12 mouse cellular contexts compared by ENCODE assay signal in the genomic region with DNA sequence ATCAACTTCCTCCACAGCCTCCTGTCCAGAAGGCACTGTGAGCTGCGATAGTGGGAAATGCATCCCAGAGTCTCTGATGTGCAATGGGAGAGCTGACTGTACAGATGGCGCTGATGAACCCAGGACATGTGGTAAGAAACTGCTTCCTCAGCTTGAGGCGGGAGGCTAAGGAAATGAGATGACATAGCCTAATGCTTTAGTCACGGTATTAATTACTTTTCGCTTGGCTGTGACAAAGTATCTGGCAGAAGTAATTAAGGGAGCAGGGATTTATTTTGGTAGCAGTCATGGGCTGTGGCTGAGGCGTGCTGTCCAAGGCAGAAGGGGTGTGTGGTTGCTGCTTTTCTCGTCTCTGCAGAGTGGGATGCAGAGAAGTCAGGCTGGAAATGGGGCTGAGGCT. TPM values are rescaled to one million over a fixed set of nuclear protein-coding genes. Genes with fewer than 3 reads are reported as not detected.
DNase-seq lines count a peak whose midpoint lies in the region; ATAC-seq and TF ChIP-seq lines count a peak whose summit lies in the region.
"Had no signal": no experiment of that assay in that cellular context is flagged by ENCODE, and none has a peak within 500 bp of the region (broad histone marks: within the 10 kb centered on the region; RNA-seq: fewer than 3 reads in every experiment).

No protein-coding gene starts in this region.

- no peaks in the 10 kb centered on the region for H3K36me3 ChIP-seq in lung, embryonic 14.5 days (ENCODE audit: insufficient read depth)
- H3K36me3 ChIP-seq: embryonic facial prominence, embryonic 15.5 days; liver, embryonic 12.5 days had no signal

- no peak overlapping the region for H3K4me3 ChIP-seq in lung, embryonic 14.5 days (ENCODE audit: low read depth, low read length)
- H3K4me3 ChIP-seq: embryonic facial prominence, embryonic 15.5 days; liver, embryonic 12.5 days had no signal

- no peak for TF ChIP-seq CTCF in lung, embryonic 14.5 days (IDR thresholded peaks at IDR 0.05; ENCODE audit: low read depth)

- H3K9ac ChIP-seq in lung, embryonic 14.5 days, result no peak overlapping the region
- H3K9ac ChIP-seq: embryonic facial prominence, embryonic 15.5 days; liver, embryonic 12.5 days had no signal

- DNase-seq in gastrocnemius, adult 18-20 months (ENCODE audit: low spot score), result peak; percentile 54
- DNase-seq in gastrocnemius, postnatal 10 days, result no peak
- DNase-seq in lung, embryonic 14.5 days, result peak; percentile 38
- DNase-seq in lung, adult 18-20 months, result no peak
- DNase-seq in embryo, embryonic 10.5 days (ENCODE audit: low spot score), result peak; percentile 38
- DNase-seq in retina, embryonic 14.5 days (ENCODE audit: low spot score), result peak; percentile 12
- DNase-seq in ovary, postnatal 36 days (ENCODE audit: low spot score), result no peak
- DNase-seq: layer of hippocampus, postnatal 36 days had no signal

- no peak for ATAC-seq in lung, embryonic 14.5 days (ENCODE audit: insufficient read depth)
- no peak for ATAC-seq in monocyte, adult 5-6 weeks (replicated peaks; ENCODE audit: insufficient number of reproducible peaks, low FRiP score, low TSS enrichment, poor library complexity, severe bottlenecking)
- ATAC-seq: liver, embryonic 12.5 days had no signal

- H3K4me2 ChIP-seq in lung, embryonic 14.5 days, result no peak overlapping the region
- H3K4me2 ChIP-seq: embryonic facial prominence, embryonic 15.5 days; liver, embryonic 12.5 days had no signal

- no peak overlapping the region for H3K27ac ChIP-seq in lung, embryonic 14.5 days (ENCODE audit: low read depth)
- H3K27ac ChIP-seq: embryonic facial prominence, embryonic 15.5 days; liver, embryonic 12.5 days had no signal

- 36% methylated on average over 7 of the region's 7 CpGs for WGBS in lung, embryonic 14.5 days

- H3K4me1 ChIP-seq in lung, embryonic 14.5 days (ENCODE audit: insufficient read depth), result no peaks in the 10 kb centered on the region
- H3K4me1 ChIP-seq: liver, embryonic 12.5 days had no signal

- H3K9me3 ChIP-seq in lung, embryonic 14.5 days (ENCODE audit: low read depth, low read length), result no peaks in the 10 kb centered on the region
- H3K9me3 ChIP-seq: embryonic facial prominence, embryonic 15.5 days; liver, embryonic 12.5 days had no signal

- no peaks in the 10 kb centered on the region for H3K27me3 ChIP-seq in lung, embryonic 14.5 days (ENCODE audit: insufficient read depth, low read length)
- H3K27me3 ChIP-seq: embryonic facial prominence, embryonic 15.5 days; liver, embryonic 12.5 days had no signal

RNA-seq across cellular contexts. Expression of gene Gm19410, which starts 7.9 kb away (rescaled TPM):
- 1 to 10 TPM in 1 of 2 experiments, under 1 TPM in 1; 0.39 to 1.4 TPM for total RNA-seq in gastrocnemius, adult 18-20 months (2021)
- under 1 TPM; 0.35 to 0.41 TPM for total RNA-seq in gastrocnemius, postnatal 10 days (2021)
- 0.07 TPM in 1 of 2 replicates, not detected in the other for polyA plus RNA-seq in lung, embryonic 14.5 days (2014; fragmentation: Nextera tagmentation; extraction: Ambion mirVana)
- total RNA-seq in monocyte, adult 5-6 weeks (2017), result not detected in 3 replicates
- total RNA-seq: granulocyte monocyte progenitor cell, adult 5-6 weeks had no signal

Comparison
In these comparisons a context has a peak if more than half of its experiments do, and no peak if none do; other contexts are left out.
1. DNase-seq: peak in gastrocnemius, adult 18-20 months (single experiment), lung, embryonic 14.5 days (single experiment), embryo, embryonic 10.5 days (single experiment) and retina, embryonic 14.5 days (single experiment); none in gastrocnemius, postnatal 10 days (single experiment), lung, adult 18-20 months (0 of 2) and ovary, postnatal 36 days (single experiment).